Mouse (Mus musculus): Measurements from ENCODE around the gene Ubp1. TPM values are rescaled to one million over a fixed set of nuclear protein-coding genes. Genes with fewer than 3 reads are reported as not detected.
"Not testable (repeated sequence)": the region's sequence is repeated elsewhere in the genome, so short reads cannot be mapped to it uniquely, and the experiment has no call there.

Gene Ubp1
- polyA plus RNA-seq (2015; fragmentation: Nextera tagmentation; extraction: Ambion mirVana), result 18.1 and 22.2 TPM in 2 replicates

- Histone ChIP-seq H3K4me2 (peak within 1 kb of the TSS; percentile 79), H3K4me1 (replicated peaks) (peaks cover 21% of the 10 kb centered on the region), H3K36me3 (no peaks in the 10 kb centered on the region), H3K27me3 (no peaks in the 10 kb centered on the region), H3K9ac (peak within 1 kb of the TSS; percentile 86), H3K27ac (peak within 1 kb of the TSS; percentile 88), H3K9me3 (replicated peaks) (no peaks in the 10 kb centered on the region), H3K4me3 (peak within 1 kb of the TSS; percentile 83)
- whole genome bisulfite sequencing, result under 1% methylated on average over 44 of the region's 86 CpGs
- ATAC-seq (replicated peaks; ENCODE audit: insufficient number of reproducible peaks, insufficient read depth, low FRiP score, low read depth), result peak; percentile 97
Measured at GRCm38 (mm10) chr9:113930534-113931374, at the start of gene Ubp1. TSS of gene Ubp1 (plus strand) at chr9:113930934.

GRCm38 (mm10) chr9:113894903-113895302, 35.8 kb upstream of the Ubp1 start:
- H3K4me3 ChIP-seq, result no peak overlapping the region
- H3K27me3 ChIP-seq, result no peaks in the 10 kb centered on the region
- no peaks in the 10 kb centered on the region for H3K4me1 ChIP-seq (replicated peaks)
- 94% methylated on average over 3 of the region's 3 CpGs for WGBS
- no peak for ATAC-seq (replicated peaks; ENCODE audit: insufficient number of reproducible peaks, insufficient read depth, low FRiP score, low read depth)
- no peak overlapping the region for H3K27ac ChIP-seq
- no peak overlapping the region for H3K9ac ChIP-seq
- no peaks in the 10 kb centered on the region for H3K9me3 ChIP-seq (replicated peaks)
- H3K36me3 ChIP-seq, result peaks cover 27% of the 10 kb centered on the region
- no peak overlapping the region for H3K4me2 ChIP-seq

- Histone ChIP-seq H3K4me1 (replicated peaks) (no peaks in the 10 kb centered on the region), H3K27ac (0 out of 2 replicates have a peak overlapping the region, but pooled peaks have one; percentile 14), H3K9me3 (replicated peaks) (no peaks in the 10 kb centered on the region), H3K4me3 (no peak overlapping the region), H3K4me2 (no peak overlapping the region), H3K36me3 (peaks cover 42% of the 10 kb centered on the region), H3K9ac (no peak overlapping the region), H3K27me3 (no peaks in the 10 kb centered on the region)
- 54% methylated on average over 4 of the region's 4 CpGs for WGBS
- no peak for ATAC-seq (replicated peaks; ENCODE audit: insufficient number of reproducible peaks, insufficient read depth, low FRiP score, low read depth)
Measured at GRCm38 (mm10) chr9:113903136-113903535, 27.6 kb upstream of the Ubp1 start.

GRCm38 (mm10) chr9:113904315-113904714, 26.4 kb upstream of the Ubp1 start:
- H3K36me3 ChIP-seq, result peaks cover 49% of the 10 kb centered on the region
- 91% methylated on average over 6 of the region's 6 CpGs for WGBS

GRCm38 (mm10) chr9:113915789-113916188, 14.9 kb upstream of the Ubp1 start:
- Histone ChIP-seq H3K9me3 (replicated peaks) (no peaks in the 10 kb centered on the region), H3K4me3 (no peak overlapping the region)
- no peak for ATAC-seq (replicated peaks; ENCODE audit: insufficient number of reproducible peaks, insufficient read depth, low FRiP score, low read depth)

More at GRCm38 (mm10) chr9:113904315-113904714, 26.4 kb upstream of the Ubp1 start:
- not testable (repeated sequence) for H3K4me3 ChIP-seq; H3K4me2 ChIP-seq; H3K9ac ChIP-seq; ATAC-seq (replicated peaks; ENCODE audit: insufficient number of reproducible peaks, insufficient read depth, low FRiP score, low read depth); H3K27ac ChIP-seq; H3K4me1 ChIP-seq (replicated peaks); H3K9me3 ChIP-seq (replicated peaks); H3K27me3 ChIP-seq

GRCm38 (mm10) chr9:113922677-113923076, 8.1 kb upstream of the Ubp1 start:
- H3K36me3 ChIP-seq, result peaks cover 18% of the 10 kb centered on the region; the same call in 1 of the 2 replicates
- WGBS, result 92% methylated on average over 5 of the region's 5 CpGs
- no peak for ATAC-seq (replicated peaks; ENCODE audit: insufficient number of reproducible peaks, insufficient read depth, low FRiP score, low read depth)

More at GRCm38 (mm10) chr9:113915789-113916188, 14.9 kb upstream of the Ubp1 start:
- Histone ChIP-seq H3K36me3 (peaks cover 42% of the 10 kb centered on the region), H3K27ac (no peak overlapping the region), H3K4me2 (no peak overlapping the region), H3K9ac (no peak overlapping the region), H3K27me3 (no peaks in the 10 kb centered on the region), H3K4me1 (replicated peaks) (no peaks in the 10 kb centered on the region)
- WGBS, result 86% methylated on average over 5 of the region's 5 CpGs

GRCm38 (mm10) chr9:113924883-113925282, 5.9 kb upstream of the Ubp1 start:
- no peak overlapping the region for H3K9ac ChIP-seq
- H3K27me3 ChIP-seq, result no peaks in the 10 kb centered on the region
- peaks cover 14% of the 10 kb centered on the region; the same call in 1 of the 2 replicates for H3K36me3 ChIP-seq
- H3K4me3 ChIP-seq, result no peak overlapping the region
- H3K9me3 ChIP-seq (replicated peaks), result no peaks in the 10 kb centered on the region
- H3K4me2 ChIP-seq, result no peak overlapping the region
- H3K27ac ChIP-seq, result no peak overlapping the region
- H3K4me1 ChIP-seq (replicated peaks), result no peaks in the 10 kb centered on the region
- WGBS, result 82% methylated on average over 5 of the region's 5 CpGs
- ATAC-seq (replicated peaks; ENCODE audit: insufficient number of reproducible peaks, insufficient read depth, low FRiP score, low read depth), result no peak

More at GRCm38 (mm10) chr9:113922677-113923076, 8.1 kb upstream of the Ubp1 start:
- Histone ChIP-seq H3K27me3 (no peaks in the 10 kb centered on the region), H3K4me1 (replicated peaks) (no peaks in the 10 kb centered on the region), H3K4me3 (no peak overlapping the region), H3K27ac (no peak overlapping the region), H3K9ac (no peak overlapping the region), H3K4me2 (no peak overlapping the region), H3K9me3 (replicated peaks) (no peaks in the 10 kb centered on the region)

GRCm38 (mm10) chr9:113928591-113928990, 2.1 kb upstream of the Ubp1 start:
- Histone ChIP-seq H3K36me3 (no peaks in the 10 kb centered on the region), H3K4me3 (no peak overlapping the region), H3K4me1 (replicated peaks) (peaks cover 13% of the 10 kb centered on the region), H3K4me2 (no peak overlapping the region), H3K27me3 (no peaks in the 10 kb centered on the region), H3K9me3 (replicated peaks) (no peaks in the 10 kb centered on the region), H3K9ac (no peak overlapping the region), H3K27ac (no peak overlapping the region)
- no peak for ATAC-seq (replicated peaks; ENCODE audit: insufficient number of reproducible peaks, insufficient read depth, low FRiP score, low read depth)
- WGBS, result 72% methylated on average over 4 of the region's 4 CpGs

GRCm38 (mm10) chr9:113929676-113930075, 1.1 kb upstream of the Ubp1 start:
- ATAC-seq (replicated peaks; ENCODE audit: insufficient number of reproducible peaks, insufficient read depth, low FRiP score, low read depth), result no peak
- Histone ChIP-seq H3K9me3 (replicated peaks) (no peaks in the 10 kb centered on the region), H3K27ac (no peak overlapping the region), H3K4me1 (replicated peaks) (peaks cover 16% of the 10 kb centered on the region), H3K9ac (no peak overlapping the region), H3K4me2 (no peak overlapping the region), H3K36me3 (no peaks in the 10 kb centered on the region), H3K4me3 (peak overlapping the region; percentile 83; the same call in 1 of the 2 replicates), H3K27me3 (no peaks in the 10 kb centered on the region)
- WGBS, result 72% methylated on average over 1 of the region's 1 CpGs

GRCm38 (mm10) chr9:113931375-113932099, 803 bp downstream of the Ubp1 start:
- peak overlapping the region; percentile 79 for H3K4me2 ChIP-seq
- H3K36me3 ChIP-seq, result no peaks in the 10 kb centered on the region
- peak overlapping the region; percentile 83 for H3K4me3 ChIP-seq
- no peaks in the 10 kb centered on the region for H3K9me3 ChIP-seq (replicated peaks)
- peak overlapping the region; percentile 86 for H3K9ac ChIP-seq
- peaks cover 26% of the 10 kb centered on the region for H3K4me1 ChIP-seq (replicated peaks)
- under 1% methylated on average over 80 of the region's 91 CpGs for WGBS
- peak overlapping the region; percentile 88 for H3K27ac ChIP-seq
- ATAC-seq (replicated peaks; ENCODE audit: insufficient number of reproducible peaks, insufficient read depth, low FRiP score, low read depth), result peak; percentile 41
- H3K27me3 ChIP-seq, result no peaks in the 10 kb centered on the region

GRCm38 (mm10) chr9:113932100-113932470, 1.4 kb downstream of the Ubp1 start:
- H3K27ac ChIP-seq, result peak overlapping the region; percentile 88
- H3K27me3 ChIP-seq, result no peaks in the 10 kb centered on the region
- H3K4me1 ChIP-seq (replicated peaks), result peaks cover 26% of the 10 kb centered on the region
- peak overlapping the region; percentile 86 for H3K9ac ChIP-seq
- no peak for ATAC-seq (replicated peaks; ENCODE audit: insufficient number of reproducible peaks, insufficient read depth, low FRiP score, low read depth)
- peak overlapping the region; percentile 79 for H3K4me2 ChIP-seq
- H3K4me3 ChIP-seq, result peak overlapping the region; percentile 83
- WGBS, result 1% methylated on average over 8 of the region's 8 CpGs
- no peaks in the 10 kb centered on the region for H3K36me3 ChIP-seq
- no peaks in the 10 kb centered on the region for H3K9me3 ChIP-seq (replicated peaks)

All from heart, embryonic 15.5 days (tissue).